Mouse (Mus musculus) MEL (cell line): ENCODE results near the gene Rac3. TPM values are rescaled to one million over a fixed set of nuclear protein-coding genes. Genes with fewer than 3 reads are reported as not detected.
A peak's percentile ranks its signal among the peaks of the same experiment; 100 is the strongest.

ENCODE experiments used
- DNase-seq: peaks from one replicate; pipeline ENCODE4 v3.0.0; 2011; ENCODE audit warnings: low read depth, low spot score
- H3K27ac ChIP-seq: 2 replicates; pipeline ENCODE4 v1.5.1; 2012; ENCODE audit warnings: low read depth, mild to moderate bottlenecking, control low read depth, low read length, moderate library complexity; ENCODE audit not compliant: control insufficient read depth
- H3K27me3 ChIP-seq, 2 experiments: fragments of 150-350 bp in 1 of 2; sonication (generic) in 1 of 2; 2 replicates each; pipeline ENCODE4 v1.6.1; 2012; ENCODE audit warnings: low read length in 2 of 2, mild to moderate bottlenecking in 2 of 2, improper control_type of control experiment in 1 of 2, moderate library complexity in 1 of 2; ENCODE audit not compliant: insufficient read depth in 2 of 2, control insufficient read depth in 1 of 2
- H3K36me3 ChIP-seq, 2 experiments: 2 replicates each; pipeline ENCODE4 v1.6.1; 2012 to 2014; ENCODE audit warnings: low read length in 2 of 2, improper control_type of control experiment in 1 of 2, inconsistent platforms in 1 of 2, mild to moderate bottlenecking in 1 of 2; ENCODE audit not compliant: insufficient read depth in 2 of 2, control insufficient read depth in 1 of 2
- H3K4me1 ChIP-seq, 2 experiments: fragments of 150-350 bp in 1 of 2; sonication (generic) in 1 of 2; 2 replicates each; pipeline ENCODE4 v1.6.1; 2012; ENCODE audit warnings: low read length in 2 of 2, improper control_type of control experiment in 1 of 2, mild to moderate bottlenecking in 1 of 2; ENCODE audit not compliant: insufficient read depth in 2 of 2, control insufficient read depth in 1 of 2
- H3K4me3 ChIP-seq, 2 experiments: fragments of 150-350 bp in 1 of 2; sonication (generic) in 1 of 2; 2 replicates each; pipeline ENCODE4 v1.5.1; 2012; ENCODE audit warnings: low read depth in 2 of 2, low read length in 2 of 2, mild to moderate bottlenecking in 2 of 2, moderate library complexity in 2 of 2, control low read depth in 1 of 2, improper control_type of control experiment in 1 of 2; ENCODE audit not compliant: control insufficient read depth in 1 of 2, insufficient read depth in 1 of 2
- H3K79me2 ChIP-seq: 2 replicates; pipeline ENCODE4 v1.6.1; 2012; ENCODE audit warnings: mild to moderate bottlenecking, low read length, moderate library complexity; ENCODE audit not compliant: control insufficient read depth, poor library complexity, insufficient read depth
- H3K9ac ChIP-seq: 2 replicates; pipeline ENCODE4 v1.6.1; 2012; ENCODE audit warnings: low read depth, mild to moderate bottlenecking, control low read depth, low read length, moderate library complexity; ENCODE audit not compliant: control insufficient read depth, poor library complexity, severe bottlenecking
- H3K9me3 ChIP-seq: fragments of 150-350 bp; sonication (generic); replicated peaks from 2 replicates; pipeline ENCODE4 v1.6.1; 2012; ENCODE audit warnings: mild to moderate bottlenecking, low read length, improper control_type of control experiment, moderate library complexity; ENCODE audit not compliant: insufficient read depth
- BHLHE40 ChIP-seq: IDR thresholded peaks from 2 replicates; pipeline ENCODE4 v1.6.1; 2012; ENCODE audit warnings: low read depth, mild to moderate bottlenecking, inconsistent platforms, low read length, improper control_type of control experiment, borderline replicate concordance
- GATA1 ChIP-seq: IDR thresholded peaks from 2 replicates; pipeline ENCODE4 v1.6.1; 2011; ENCODE audit warnings: low read depth, low read length, improper control_type of control experiment
- HCFC1 ChIP-seq: IDR thresholded peaks from 2 replicates; pipeline ENCODE4 v1.6.1; 2012; ENCODE audit warnings: low read depth, mild to moderate bottlenecking, inconsistent platforms, low read length, improper control_type of control experiment, moderate library complexity
- JUND ChIP-seq: IDR thresholded peaks from 2 replicates; pipeline ENCODE4 v1.6.1; 2011; ENCODE audit warnings: low read depth, mild to moderate bottlenecking, improper control_type of control experiment, low read length
- KAT2A ChIP-seq: conservative IDR thresholded peaks from 2 replicates; pipeline ENCODE4 v1.6.1; 2012; ENCODE audit warnings: low read depth, low read length, improper control_type of control experiment, inconsistent platforms
- MAFK ChIP-seq: IDR thresholded peaks from 2 replicates; pipeline ENCODE4 v1.6.1; 2011; ENCODE audit warnings: low read depth, mild to moderate bottlenecking, low read length, improper control_type of control experiment, borderline replicate concordance
- MAX ChIP-seq: IDR thresholded peaks from 2 replicates; pipeline ENCODE4 v1.6.1; 2011; ENCODE audit warnings: low read length, improper control_type of control experiment
- MAZ ChIP-seq: IDR thresholded peaks from 2 replicates; pipeline ENCODE4 v1.6.1; 2012; ENCODE audit warnings: low read depth, mild to moderate bottlenecking, inconsistent platforms, low read length, improper control_type of control experiment
- MEF2A ChIP-seq: IDR thresholded peaks from 2 replicates; pipeline ENCODE4 v1.6.1; 2014; ENCODE audit warnings: low read depth, mild to moderate bottlenecking, inconsistent platforms, low read length, improper control_type of control experiment; ENCODE audit not compliant: poor library complexity, insufficient replicate concordance, severe bottlenecking; ENCODE audit errors: extremely low read depth
- POLR2A ChIP-seq, 2 experiments: IDR thresholded peaks; 2 replicates each; pipeline ENCODE4 v1.6.1; 2011 to 2012; ENCODE audit warnings: low read length in 2 of 2, mild to moderate bottlenecking in 2 of 2, control low read depth in 1 of 2, improper control_type of control experiment in 1 of 2, low read depth in 1 of 2, moderate library complexity in 1 of 2; ENCODE audit not compliant: control insufficient read depth in 1 of 2, insufficient read depth in 1 of 2, poor library complexity in 1 of 2
- POLR2AphosphoS2 ChIP-seq: IDR thresholded peaks from 2 replicates; pipeline ENCODE4 v1.6.1; 2011; ENCODE audit warnings: low read length, improper control_type of control experiment
- POLR2AphosphoS5 ChIP-seq: IDR thresholded peaks from 2 replicates; pipeline ENCODE4 v1.6.1; 2012; ENCODE audit warnings: low read depth, borderline replicate concordance, mild to moderate bottlenecking, inconsistent platforms, low read length, moderate library complexity, mixed read lengths
- SIN3A ChIP-seq: IDR thresholded peaks from 2 replicates; pipeline ENCODE4 v1.6.1; 2012; ENCODE audit warnings: low read length, improper control_type of control experiment, inconsistent platforms
- SMC3 ChIP-seq: IDR thresholded peaks from 2 replicates; pipeline ENCODE4 v1.6.1; 2011; ENCODE audit warnings: low read depth, low read length, improper control_type of control experiment
- TBP ChIP-seq: IDR thresholded peaks from 2 replicates; pipeline ENCODE4 v1.8.0; 2011; ENCODE audit warnings: low read depth, low read length, improper control_type of control experiment
- ZKSCAN1 ChIP-seq: IDR thresholded peaks from 2 replicates; pipeline ENCODE4 v1.6.1; 2012; ENCODE audit warnings: low read depth, mild to moderate bottlenecking, inconsistent platforms, low read length, improper control_type of control experiment, moderate library complexity
- polyA plus RNA-seq, 2 experiments: library from polyadenylated mRNA; stranded (reverse) in 1 of 2; unstranded in 1 of 2; fragments of >175 nt in 1 of 2; fragments of >200 nt in 1 of 2; gene quantifications; 2 replicates each; pipeline versions ENCODE4 v1.2.1 to v1.2.4; 2012; ENCODE audit warnings: low replicate concordance in 2 of 2, low read depth in 1 of 2; ENCODE audit not compliant: insufficient read length in 2 of 2, insufficient read depth in 1 of 2, missing spikeins in 1 of 2
- total RNA-seq: library from RNA; depleted of rRNA; stranded (reverse); fragments of 300-350 nt; gene quantifications from 2 replicates; pipeline ENCODE4 v1.2.3, GENCODE M21; 2012

Gene Rac3
- total and polyA plus RNA-seq, 3 experiments, result 12.0 to 13.1 TPM; not detected in 1

- Histone ChIP-seq H3K27ac (no peak overlapping the region), H3K79me2 (peaks cover 2% of the 10 kb centered on the region), H3K36me3 (no peaks in the 10 kb centered on the region), H3K27me3 (no peaks in the 10 kb centered on the region), H3K4me3 (no peak overlapping the region), H3K4me1 (no peaks in the 10 kb centered on the region), H3K9ac (no peak overlapping the region), H3K9me3 (no peaks in the 10 kb centered on the region)
- no peak for TF ChIP-seq SIN3A
- TF ChIP-seq ZKSCAN1, result no peak
- TF ChIP-seq JUND, result no peak
- no peak for TF ChIP-seq KAT2A
- TF ChIP-seq POLR2AphosphoS2, result no peak
- TF ChIP-seq MEF2A, result no peak
- TF ChIP-seq MAFK, result no peak
- no peak for TF ChIP-seq GATA1
- no peak for TF ChIP-seq HCFC1
- no peak for TF ChIP-seq BHLHE40
- no peak for TF ChIP-seq POLR2A (IDR thresholded peaks at IDR 0.05; ENCODE audit: control insufficient read depth in 1 of 2, insufficient read depth in 1 of 2, low read depth in 1 of 2, low read length in 2 of 2, poor library complexity in 1 of 2)
- TF ChIP-seq TBP, result no peak
- no peak for TF ChIP-seq MAX
- no peak for DNase-seq
These were observed 13.3 kb upstream of the Rac3 start for GRCm38 (mm10) chr11:120707969-120708368.

GRCm38 (mm10) chr11:120709551-120709950 is 11.7 kb upstream of the Rac3 start:
- H3K9ac ChIP-seq, result no peak overlapping the region
- no peak overlapping the region for H3K4me3 ChIP-seq
- H3K9me3 ChIP-seq, result no peaks in the 10 kb centered on the region
- TF ChIP-seq MAZ (no peak), POLR2AphosphoS5 (no peak), JUND (no peak), SMC3 (no peak)
- no peaks in the 10 kb centered on the region for H3K36me3 ChIP-seq
- no peaks in the 10 kb centered on the region for H3K27me3 ChIP-seq
- no peak for DNase-seq
- peaks cover 15% of the 10 kb centered on the region for H3K79me2 ChIP-seq
- H3K4me1 ChIP-seq, result peaks cover 0 to under 1% of the 10 kb centered on the region in 2 experiments; a peak in 1 of 4 replicates
- no peak overlapping the region for H3K27ac ChIP-seq

GRCm38 (mm10) chr11:120710672-120711071 is 10.6 kb upstream of the Rac3 start:
- Histone ChIP-seq H3K27ac (no peak overlapping the region), H3K4me3 (no peak overlapping the region), H3K4me1 (peaks cover 0 to 8% of the 10 kb centered on the region in 2 experiments; a peak in 3 of 4 replicates), H3K79me2 (peaks cover 17% of the 10 kb centered on the region), H3K36me3 (0 out of 4 replicates have a peak, but pooled peaks cover 0 to 2% of the 10 kb centered on the region in 2 experiments), H3K9me3 (no peaks in the 10 kb centered on the region), H3K9ac (no peak overlapping the region), H3K27me3 (no peaks in the 10 kb centered on the region)
- TF ChIP-seq ZKSCAN1 (no peak), MAX (no peak), POLR2AphosphoS2 (0 out of 2 replicates have a peak, but pooled peaks have one; percentile 8)
- DNase-seq, result no peak
